Mouse (Mus musculus) myocyte (in vitro differentiated cells): Measurements from ENCODE around the gene Psmb1.

Experiments used
- CEBPB ChIP-seq: IDR thresholded peaks from 2 replicates; pipeline ENCODE4 v1.6.1; 2011; ENCODE audit warnings: mild to moderate bottlenecking, moderate library complexity; ENCODE audit not compliant: poor library complexity, insufficient read depth, severe bottlenecking
- E2F4 ChIP-seq: IDR thresholded peaks from one replicate; pipeline ENCODE4 v1.6.1; 2011; ENCODE audit warnings: mild to moderate bottlenecking, control low read depth, moderate library complexity; ENCODE audit not compliant: insufficient read depth
- MAX ChIP-seq: IDR thresholded peaks from one replicate; pipeline ENCODE4 v1.6.1; 2011; ENCODE audit warnings: low read depth, mild to moderate bottlenecking, control low read depth
- MYOG ChIP-seq, 3 experiments: IDR thresholded peaks; one replicate each; pipeline ENCODE4 v1.6.1; 2011; ENCODE audit warnings: control low read depth in 2 of 3, low read depth in 2 of 3, mild to moderate bottlenecking in 2 of 3; ENCODE audit not compliant: insufficient read length in 2 of 3, control insufficient read depth in 1 of 3, insufficient read depth in 1 of 3
- POLR2A ChIP-seq: IDR thresholded peaks from one replicate; pipeline ENCODE4 v1.6.1; 2011; ENCODE audit warnings: low read depth, mild to moderate bottlenecking, control low read depth, moderate library complexity; ENCODE audit not compliant: insufficient read length
- POLR2AphosphoS2 ChIP-seq: IDR thresholded peaks from one replicate; pipeline ENCODE4 v1.6.1; 2011; ENCODE audit warnings: low read depth, control low read depth; ENCODE audit not compliant: insufficient read length
- TCF12 ChIP-seq: IDR thresholded peaks from one replicate; pipeline ENCODE4 v1.6.1; 2011; ENCODE audit warnings: mild to moderate bottlenecking, control low read depth; ENCODE audit not compliant: poor library complexity, insufficient read depth, severe bottlenecking
- TCF3 ChIP-seq: IDR thresholded peaks from one replicate; pipeline ENCODE4 v1.6.1; 2011; ENCODE audit warnings: low read depth, control low read depth; ENCODE audit not compliant: insufficient read length
- USF1 ChIP-seq: IDR thresholded peaks from one replicate; pipeline ENCODE4 v1.6.1; 2011; ENCODE audit warnings: low read depth, mild to moderate bottlenecking, control low read depth, moderate library complexity

GRCm38 (mm10) chr17:15431551-15431950, 68.0 kb downstream of the Psmb1 start:
- no peak for TF ChIP-seq POLR2A
- TF ChIP-seq POLR2AphosphoS2: no peak
- TF ChIP-seq MYOG (IDR thresholded peaks at IDR 0.05; ENCODE audit: control insufficient read depth in 1 of 3, insufficient read depth in 1 of 3, insufficient read length in 2 of 3, low read depth in 2 of 3): no peak
- no peak for TF ChIP-seq USF1
- no peak for TF ChIP-seq CEBPB
- TF ChIP-seq E2F4: no peak
- TF ChIP-seq TCF3: no peak
- no peak for TF ChIP-seq MAX
- TF ChIP-seq TCF12: no peak
